1 mouse cellular context compared by ENCODE assay signal in genomic region chr10:128336195-128336594, GRCm38 (mm10).
TF ChIP-seq lines count a peak whose summit lies in the region.

No protein-coding gene starts in this region.

TF ChIP-seq in MEL, 35 proteins besides CTCF, POLR2A, EP300 and RAD21:
- TF ChIP-seq KAT2A (conservative IDR thresholded peaks at IDR 0.05; ENCODE audit: low read depth, low read length) (0 out of 2 replicates have a peak, but pooled peaks have one; percentile 14), NRF1 (IDR thresholded peaks at IDR 0.05; ENCODE audit: insufficient read depth, low read depth, low read length, poor library complexity, severe bottlenecking) (no peak)
